Mouse (Mus musculus): ENCODE measurements at regions not wholly inside any gene's neighbourhood (a gene's known extent, or its start where the extent isn't known, plus 50 kb on each side); places are given as distances from the start of the nearest gene placed in this dataset.

DNA sequence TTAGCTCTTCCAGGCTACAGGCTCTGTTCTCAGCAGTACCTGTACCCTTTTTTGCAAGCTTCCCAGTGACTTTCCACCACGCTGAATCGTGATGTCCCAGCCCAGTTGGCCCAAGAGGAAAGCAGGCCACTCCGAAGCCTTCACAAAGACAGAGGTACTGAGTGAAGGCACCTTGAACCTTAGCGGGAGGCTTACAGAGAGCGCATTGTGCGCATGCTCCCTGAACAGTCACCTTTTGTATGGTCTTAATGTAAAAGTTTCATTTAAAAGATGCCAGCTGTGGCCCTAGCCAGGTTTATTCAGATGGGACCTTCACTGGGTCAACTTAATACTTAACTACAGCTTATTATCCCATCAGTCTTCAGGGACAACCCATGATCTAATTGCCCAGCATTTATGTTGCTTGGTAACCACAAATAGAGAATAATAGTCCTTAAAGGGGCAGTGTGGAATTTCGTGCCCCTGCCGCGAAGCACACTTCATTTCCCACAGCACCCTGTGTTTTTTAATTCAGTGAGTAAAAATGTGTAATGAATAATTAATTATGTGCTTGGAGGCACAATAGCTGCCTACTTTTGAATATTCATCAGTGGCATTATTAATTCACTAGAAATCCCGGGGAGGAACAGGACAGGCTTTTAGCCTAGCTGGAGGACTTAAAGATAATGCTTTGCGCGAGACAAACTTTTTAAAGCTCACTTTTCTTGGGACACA is 111.3 kb upstream of the Vrk1 start:
- no peak for ATAC-seq (ENCODE audit: low TSS enrichment)

DNA sequence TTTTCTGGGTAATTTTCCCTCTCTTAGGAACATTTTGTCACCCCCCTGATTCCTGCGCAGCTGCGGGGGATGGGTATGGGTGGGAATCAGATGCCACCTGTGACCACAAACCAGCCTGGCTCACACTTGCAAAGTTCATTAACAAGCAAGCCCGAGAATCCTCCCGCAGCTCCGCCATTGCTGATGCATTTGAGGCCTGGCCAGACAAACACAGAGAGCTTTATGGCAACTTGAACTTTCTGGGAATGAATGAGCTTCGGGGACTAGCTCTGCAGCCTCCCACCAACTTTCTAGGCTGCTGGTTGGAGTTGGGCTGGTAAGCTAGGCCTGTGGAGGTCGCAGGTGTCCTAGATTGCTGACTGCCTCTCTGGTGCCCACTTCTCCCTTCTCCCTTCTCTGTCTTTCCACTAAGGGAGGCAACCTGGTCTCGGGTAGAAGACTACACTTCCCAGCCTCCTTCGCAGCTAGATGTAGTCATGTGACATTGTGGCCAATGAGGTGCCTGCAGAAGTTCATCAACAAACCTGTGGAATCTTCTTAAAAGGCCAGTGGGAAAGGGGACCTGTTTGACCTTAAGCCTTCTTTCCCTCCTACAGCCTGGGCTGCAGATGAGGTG is 110.6 kb upstream of the Vrk1 start:
- ATAC-seq (ENCODE audit: low TSS enrichment): no peak

DNA sequence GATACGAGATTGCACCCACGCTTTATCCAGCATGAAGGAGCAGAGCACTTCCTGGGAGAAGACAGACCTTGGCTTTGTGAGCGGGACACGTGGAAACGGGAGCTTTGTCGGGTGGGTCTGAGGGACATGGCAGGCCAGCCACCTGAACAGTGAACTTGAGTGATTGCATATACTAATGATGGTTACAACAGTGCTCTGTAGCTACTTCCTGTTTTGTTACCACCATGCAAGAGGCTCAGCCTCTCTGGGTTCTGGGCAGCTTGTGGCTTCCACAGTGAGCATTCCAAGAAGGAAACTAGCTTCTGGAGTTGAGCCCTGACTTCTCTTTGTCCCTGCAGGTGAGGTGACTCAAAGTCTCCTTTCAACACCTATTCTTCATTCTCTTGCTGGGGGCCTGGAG is 109.5 kb upstream of the Vrk1 start:
- no peak for ATAC-seq (ENCODE audit: low TSS enrichment)

DNA sequence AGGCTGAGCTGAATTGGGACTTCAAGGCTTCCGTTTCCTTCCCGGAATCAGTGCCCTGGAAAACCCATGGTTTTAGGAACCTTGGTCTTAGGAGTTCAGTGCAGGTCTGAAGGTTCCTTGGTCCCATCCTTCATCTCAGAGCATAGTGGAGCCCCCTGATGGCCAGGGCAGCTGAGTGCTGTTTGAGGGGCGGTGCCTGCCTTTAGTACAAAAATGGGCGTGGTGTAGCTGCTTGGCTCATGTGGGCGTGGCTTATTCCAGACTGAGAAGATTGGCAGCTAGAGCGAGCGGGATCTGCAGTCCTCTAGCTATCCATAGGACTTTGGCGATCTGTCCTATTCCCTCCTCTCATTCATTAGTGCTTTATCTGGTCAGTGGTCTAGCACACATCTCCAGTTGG is 107.0 kb upstream of the Vrk1 start:
- no peak for ATAC-seq (ENCODE audit: low TSS enrichment)

DNA sequence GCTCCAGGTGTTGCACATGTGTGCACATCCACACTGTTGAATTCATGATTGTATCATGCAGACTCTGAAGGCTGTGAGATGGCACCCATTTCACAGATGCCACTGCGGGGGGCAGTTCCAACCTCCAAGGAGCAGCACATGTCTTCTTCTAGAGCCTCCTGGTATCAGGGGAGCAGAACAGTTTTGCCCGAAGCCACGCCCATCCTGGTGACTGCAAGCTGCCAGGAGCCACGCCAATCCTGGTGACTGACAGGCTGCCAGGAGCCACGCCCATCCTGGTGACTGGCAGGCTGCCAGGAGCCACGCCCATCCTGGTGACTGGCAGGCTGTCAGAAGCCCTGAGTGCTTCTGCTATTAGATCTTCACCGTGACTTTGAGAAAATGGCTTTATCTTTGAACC is 103.4 kb upstream of the Vrk1 start:
- ATAC-seq (ENCODE audit: low TSS enrichment): no peak

DNA sequence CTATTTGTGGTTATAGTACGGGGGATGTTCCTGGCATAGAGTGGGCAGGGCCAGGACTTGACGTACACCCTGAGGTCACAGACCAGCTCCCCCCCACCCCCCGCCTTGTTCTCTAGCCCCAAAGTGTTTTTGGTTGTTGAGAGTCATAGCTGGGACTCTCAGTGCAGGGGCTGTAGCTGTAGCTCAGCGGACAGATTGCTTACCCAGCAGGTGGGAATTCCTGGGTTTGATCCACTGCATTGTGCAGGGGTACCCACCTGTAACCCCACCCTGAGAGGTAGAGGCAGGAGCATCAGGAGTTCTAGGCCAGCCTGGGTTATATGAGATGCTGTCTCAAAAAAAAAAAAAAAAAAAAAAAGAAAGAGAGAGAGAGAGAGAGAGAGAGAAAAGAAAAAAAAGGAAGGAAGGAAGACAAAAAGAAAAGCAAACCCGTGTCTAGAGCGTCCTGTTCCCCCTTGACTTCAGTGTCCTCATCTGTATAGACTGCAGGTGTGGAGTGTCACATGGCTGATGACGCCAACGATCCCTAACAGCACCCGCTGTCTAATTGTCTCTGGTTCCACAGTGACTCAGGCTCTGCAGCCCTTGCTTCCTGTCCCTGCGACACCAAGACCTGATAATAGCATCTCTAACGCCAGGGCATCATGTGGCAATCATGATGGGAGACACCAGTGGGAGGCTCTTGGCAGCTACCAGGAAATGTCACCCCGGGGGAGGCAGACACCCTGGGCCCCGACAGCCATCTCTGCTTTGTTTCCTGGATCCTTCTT is 102.0 kb upstream of the Vrk1 start:
- ATAC-seq (ENCODE audit: low TSS enrichment): no peak

DNA sequence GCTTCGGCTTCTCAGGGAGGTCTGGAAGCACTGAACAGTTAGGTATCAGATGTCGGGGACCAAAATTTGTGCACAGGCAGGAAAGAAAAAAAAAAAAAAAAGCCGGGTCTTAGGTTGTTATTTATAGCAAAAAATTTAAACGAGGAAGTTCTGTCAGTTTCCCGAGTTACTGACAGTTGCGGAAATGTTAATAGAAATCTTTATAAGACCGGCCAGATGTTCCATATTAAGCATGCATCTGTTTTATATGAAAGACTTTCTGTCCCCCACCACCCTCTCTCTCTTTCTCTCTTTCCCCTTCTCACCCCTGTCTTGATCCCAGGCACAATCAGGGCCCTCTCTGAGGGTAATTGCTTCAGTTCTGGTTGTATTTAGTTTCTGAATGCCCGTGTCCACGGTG is 98.5 kb upstream of the Vrk1 start:
- ATAC-seq (ENCODE audit: low TSS enrichment): no peak

DNA sequence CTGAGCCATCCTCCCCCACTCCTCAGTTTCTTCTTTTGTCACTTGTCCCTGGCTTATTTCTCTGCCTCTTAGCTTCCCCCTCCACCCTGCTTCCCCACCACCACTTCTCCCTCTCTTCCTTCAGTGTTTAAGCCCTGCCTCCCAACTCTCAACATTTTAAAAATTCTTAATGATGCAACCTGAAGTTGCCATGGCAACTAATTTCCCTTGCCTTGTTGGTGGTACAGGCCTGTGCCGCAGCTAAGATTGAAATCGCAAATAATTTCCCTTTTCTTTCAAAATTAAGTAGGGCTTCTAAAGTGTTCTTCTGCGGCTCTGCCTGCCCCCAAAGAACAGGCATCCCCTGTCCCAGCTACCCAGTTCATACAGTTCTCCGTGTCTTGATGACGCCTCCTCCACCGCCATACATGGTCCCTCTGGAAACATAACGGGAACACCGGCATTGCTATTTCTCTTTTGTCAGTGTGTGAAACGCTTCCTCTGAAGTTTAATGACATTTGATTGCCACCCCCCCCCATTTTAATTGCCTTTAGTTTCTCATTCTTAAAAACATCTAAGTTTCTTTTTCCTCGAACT is 92.6 kb upstream of the Vrk1 start:
- peak; percentile 20; the same call in 1 of the 2 replicates for ATAC-seq (ENCODE audit: low TSS enrichment)

DNA sequence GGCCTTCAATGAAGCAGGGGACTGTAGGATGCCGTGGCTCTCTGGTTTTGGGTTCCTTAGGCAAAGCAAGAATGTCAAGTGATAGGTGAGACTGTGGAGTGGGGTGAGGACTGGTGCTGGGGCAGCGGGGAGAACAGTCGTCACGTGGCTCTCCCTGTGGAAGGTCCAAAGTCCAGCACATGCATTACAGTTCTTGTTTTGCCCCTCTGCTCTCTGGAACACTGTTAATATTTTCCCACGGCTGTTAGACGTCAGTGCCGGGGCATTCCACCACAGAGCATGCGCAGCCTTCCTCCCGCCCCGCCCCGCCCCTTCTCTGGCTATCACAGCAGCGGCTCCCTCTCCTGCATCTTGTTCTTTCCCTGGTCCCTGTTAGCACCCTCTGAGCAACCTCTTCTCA is 91.3 kb upstream of the Vrk1 start:
- ATAC-seq (ENCODE audit: low TSS enrichment): no peak

DNA sequence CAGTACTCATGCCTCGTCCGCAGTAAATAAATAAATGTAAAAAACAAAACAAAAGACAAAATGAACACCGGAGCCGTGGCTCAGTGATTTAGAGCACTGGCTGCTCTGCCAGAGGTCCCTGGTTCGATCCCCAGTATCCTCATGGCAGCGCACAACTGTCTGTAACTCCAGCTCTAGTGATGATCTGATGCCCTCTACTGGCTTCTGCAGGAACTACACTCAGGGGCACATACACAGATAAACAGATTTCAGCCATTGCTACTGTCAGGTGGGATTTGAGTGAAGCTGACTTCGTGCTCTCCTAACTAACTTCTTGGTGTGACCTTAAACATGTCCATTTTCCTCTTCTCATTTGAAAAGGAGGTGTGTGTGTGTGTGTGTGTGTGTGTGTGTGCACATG is 82.8 kb upstream of the Vrk1 start:
- ATAC-seq (ENCODE audit: low TSS enrichment): no peak

DNA sequence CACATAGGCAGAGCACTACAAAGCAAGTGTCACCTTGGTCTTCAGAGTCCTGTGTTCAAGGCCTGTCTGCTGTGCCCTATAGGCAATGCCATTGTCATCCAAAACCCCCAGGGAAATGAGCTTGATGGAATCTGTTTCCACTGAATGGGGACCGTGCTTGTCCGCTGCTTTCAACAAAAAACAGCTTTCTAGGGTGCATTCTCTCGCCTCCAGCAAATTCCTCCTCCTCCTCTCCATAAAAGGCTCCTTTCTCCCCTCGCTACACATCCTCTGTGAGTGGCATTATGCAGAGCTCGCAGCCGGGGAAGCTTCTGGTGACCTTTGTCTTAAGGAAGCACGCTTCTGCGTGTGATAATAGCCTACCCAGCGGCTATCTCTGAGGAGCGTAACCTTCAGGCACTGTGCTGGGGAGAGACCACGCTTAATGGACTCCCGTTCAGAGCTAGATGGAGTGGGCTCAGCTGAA is 80.5 kb upstream of the Vrk1 start:
- no peak for ATAC-seq (ENCODE audit: low TSS enrichment)

DNA sequence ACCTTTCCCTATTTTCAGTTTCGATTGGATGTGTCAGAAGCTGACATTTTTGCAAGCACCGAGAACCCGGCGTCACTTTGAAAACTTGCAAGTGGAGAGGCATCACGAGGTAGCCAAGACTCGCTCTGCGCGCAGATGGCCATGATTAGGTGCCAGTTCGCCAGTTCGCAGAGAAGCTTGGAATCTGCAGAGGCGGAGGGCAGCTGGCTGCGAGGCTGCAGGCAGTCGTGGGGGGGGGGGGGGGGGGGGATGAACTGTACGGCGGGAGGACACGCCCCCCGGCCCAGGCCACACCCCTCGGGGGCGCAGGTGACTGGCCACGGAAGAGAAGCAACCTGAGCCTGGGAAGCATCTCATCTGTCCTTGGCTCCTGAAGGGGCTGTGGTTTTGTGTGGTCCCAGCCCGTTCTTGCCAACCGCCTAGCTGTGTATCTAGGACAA is 74.6 kb upstream of the Vrk1 start:
- peak; percentile 22; the same call in 1 of the 2 replicates for ATAC-seq (ENCODE audit: low TSS enrichment)

DNA sequence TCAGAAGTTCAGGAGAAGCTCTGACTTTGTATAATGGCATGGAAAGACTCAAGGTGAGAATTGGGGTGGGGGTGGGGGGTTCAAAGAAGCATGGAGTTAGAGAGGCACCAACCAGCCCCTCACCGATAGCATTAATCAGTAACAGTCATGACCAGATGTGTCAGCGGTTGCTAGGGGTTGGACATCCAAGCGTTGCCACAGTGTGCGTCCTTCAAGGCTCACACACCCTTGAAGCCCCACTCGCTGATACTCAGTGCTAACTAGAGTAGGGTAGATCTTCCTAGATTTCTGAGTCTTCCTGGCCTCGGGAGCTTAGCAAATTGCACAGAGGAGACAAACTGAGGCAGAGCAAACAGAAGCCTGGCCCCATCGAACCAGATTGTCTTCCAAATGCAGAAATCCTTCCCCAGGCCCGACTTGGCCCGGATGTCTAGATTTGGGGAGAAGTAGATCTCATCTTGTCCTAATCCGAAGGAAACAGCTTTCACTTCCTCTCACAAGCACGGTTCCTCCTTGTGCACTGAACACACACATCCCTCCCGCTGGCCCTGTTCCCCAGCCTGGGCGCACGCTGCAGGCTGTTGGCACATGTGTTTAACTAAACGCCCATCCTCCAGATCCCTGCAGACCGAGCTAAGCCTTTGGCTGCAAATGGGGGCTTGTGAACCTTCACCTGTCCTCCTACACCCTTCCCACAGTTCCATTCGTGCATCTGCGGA is 73.1 kb upstream of the Vrk1 start:
- 0 out of 2 replicates have a peak, but pooled peaks have one; percentile 57 for ATAC-seq (ENCODE audit: low TSS enrichment)

DNA sequence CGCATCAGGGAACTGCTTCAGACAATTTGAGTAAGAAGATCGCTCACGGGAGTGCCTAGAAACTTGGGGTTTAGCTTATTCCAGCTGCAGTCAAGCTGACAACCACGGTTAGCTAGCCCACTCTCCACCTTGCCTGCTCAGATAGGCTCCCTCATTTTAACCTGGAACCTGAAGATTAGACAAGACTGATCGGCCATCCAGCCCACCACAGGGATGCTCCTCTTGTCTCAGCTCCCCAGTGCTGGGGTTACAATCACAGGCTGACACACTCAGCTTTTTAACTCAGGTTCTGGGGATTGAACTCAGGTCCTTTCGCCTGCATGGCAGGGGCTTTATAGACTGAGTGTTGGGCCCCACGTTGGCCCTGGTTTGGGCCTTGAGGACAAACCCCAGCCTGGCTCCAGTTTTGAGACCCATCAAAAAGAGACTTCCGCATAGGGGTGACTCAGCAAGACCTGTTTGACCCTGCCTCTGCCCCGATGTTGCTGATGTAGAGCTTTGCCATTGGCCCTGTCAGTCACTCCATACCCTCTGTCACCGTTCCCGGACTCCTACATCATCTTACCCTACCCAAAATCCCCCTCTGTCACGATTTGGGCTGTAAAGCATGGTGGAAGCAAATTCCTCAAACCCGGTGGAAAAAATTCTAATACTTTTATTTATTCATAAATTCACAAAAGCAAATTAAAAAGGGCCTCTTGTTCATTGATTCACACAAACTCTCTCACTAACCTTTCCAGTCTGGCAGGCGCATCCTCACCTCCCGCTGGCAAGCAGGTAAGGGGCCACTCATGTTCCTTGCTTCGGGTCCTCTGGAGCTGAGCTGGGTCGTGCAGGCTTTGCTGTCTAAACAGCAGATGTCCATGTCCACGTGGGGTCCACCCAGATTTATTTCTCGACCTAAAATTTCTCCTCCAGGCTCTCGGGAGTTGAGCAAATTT is 67.6 kb upstream of the Vrk1 start:
- no peak for ATAC-seq (ENCODE audit: low TSS enrichment)

DNA sequence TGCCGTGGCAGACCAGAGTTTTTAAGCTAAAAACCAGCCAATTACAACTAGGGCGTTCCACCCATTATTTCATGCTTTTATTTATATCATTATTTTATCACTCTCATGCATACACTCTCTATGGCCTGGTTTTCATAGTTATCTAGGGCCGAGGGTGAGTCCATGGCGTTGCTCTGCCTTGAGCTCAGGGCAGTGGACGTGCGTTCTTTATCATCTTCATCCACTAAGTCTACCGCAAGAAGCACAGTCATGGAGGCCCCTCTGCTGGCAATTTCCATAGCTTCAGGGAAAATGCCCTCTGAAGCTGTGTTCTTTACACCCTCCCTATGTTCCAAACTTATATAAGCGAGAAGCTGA is 67.0 kb upstream of the Vrk1 start:
- no peak for ATAC-seq (ENCODE audit: low TSS enrichment)

DNA sequence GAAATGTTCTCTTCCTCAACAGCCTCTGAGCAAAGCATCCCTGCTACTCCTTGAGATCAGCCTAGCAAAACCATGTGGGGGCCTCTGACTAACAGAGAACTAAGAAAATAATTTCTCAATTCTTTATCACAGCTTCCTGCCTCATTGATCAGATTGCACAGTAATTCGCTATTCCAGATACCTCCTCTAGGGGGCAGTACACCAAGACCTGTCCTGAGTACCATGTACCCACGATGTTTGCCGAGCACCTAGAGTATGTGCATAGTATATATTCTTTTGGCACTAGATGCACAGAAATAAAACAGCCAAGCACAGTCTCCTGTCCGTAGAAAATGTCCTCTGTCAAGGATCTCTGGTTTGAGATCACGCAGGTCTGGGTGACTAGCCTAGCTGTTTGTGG is 62.7 kb upstream of the Vrk1 start:
- no peak for ATAC-seq (ENCODE audit: low TSS enrichment)

DNA sequence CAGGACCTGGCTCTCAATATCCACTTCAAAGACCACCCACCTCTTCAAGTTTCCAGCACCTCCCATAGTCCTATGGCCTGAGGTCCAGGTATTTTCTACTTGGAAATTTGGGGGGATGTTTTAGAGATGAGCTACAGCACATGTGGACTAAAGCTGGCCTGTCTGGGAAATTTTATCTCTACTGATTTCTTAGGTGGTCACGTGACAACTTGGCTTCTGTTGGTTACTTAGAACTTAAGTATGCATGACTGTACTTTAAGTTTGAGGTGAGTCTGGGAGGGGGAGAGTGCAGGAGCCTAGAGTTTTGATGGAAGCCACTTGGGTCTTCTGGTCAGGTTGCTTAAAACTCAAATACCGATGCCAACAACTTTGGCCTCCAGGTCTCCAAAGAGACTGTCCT is 61.7 kb upstream of the Vrk1 start:
- no peak for ATAC-seq (ENCODE audit: low TSS enrichment)

DNA sequence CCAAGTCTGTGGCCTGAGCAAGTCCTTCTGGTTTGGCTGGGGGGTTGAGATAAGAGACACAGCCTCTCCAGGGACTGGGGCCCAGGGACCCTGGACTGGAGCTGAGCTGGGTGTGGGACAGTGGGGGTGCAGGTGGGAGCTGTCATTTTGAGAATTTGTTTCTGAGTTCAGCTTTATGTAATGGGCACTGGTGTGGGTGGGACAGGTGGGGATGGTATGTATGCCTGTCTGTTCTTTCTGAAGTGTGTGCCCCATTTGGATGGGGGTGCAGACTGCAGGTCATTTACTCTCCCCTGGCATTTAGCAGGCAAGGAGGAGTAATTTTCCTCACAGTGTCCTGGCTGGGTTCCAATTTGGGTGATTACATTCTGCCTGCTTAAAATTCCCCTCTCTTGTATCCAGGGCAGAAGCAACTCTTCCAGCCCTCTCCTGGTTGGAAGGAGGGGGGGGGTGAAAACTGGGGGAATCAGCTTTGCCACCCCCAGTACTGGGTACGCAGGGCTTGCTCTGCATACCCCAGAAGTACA is 54.2 kb upstream of the Vrk1 start:
- ATAC-seq (ENCODE audit: low TSS enrichment): peak; percentile 53

DNA sequence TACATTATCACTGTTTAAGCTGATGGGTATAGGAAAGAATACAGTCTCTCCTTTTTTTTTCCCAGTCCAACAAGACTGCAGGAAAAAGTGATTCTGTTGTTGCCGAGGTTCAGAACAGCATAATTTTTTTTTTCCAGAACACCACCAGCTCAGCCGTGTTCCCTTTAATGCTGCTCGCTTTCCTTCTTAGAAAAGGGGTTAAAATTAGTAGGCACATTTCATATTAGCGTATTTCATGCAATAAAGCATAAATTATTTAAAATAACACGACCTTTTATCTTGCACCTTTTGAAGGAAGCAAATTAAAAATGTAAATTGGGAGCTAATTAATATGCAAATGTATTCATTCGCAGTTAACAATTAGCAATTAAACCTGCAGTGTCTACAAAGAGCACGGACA is 50.3 kb upstream of the Vrk1 start:
- no peak for ATAC-seq (ENCODE audit: low TSS enrichment)

All from frontal cortex, adult (tissue).